Mouse (Mus musculus): ENCODE measurements around the gene Gm20828. TPM values are rescaled to one million over a fixed set of nuclear protein-coding genes. Genes with fewer than 3 reads are reported as not detected.
"Not testable (repeated sequence)": the region's sequence is repeated elsewhere in the genome, so short reads cannot be mapped to it uniquely, and the experiment has no call there.

The Gm20828 gene
- not detected in 2 replicates for polyA plus RNA-seq (2014; fragmentation: Nextera tagmentation; extraction: Ambion mirVana)

- H3K4me1 ChIP-seq (ENCODE audit: control insufficient read depth, insufficient read depth, low read length); H3K4me3 ChIP-seq (ENCODE audit: low read depth, low read length); H3K27ac ChIP-seq (ENCODE audit: low read depth, low read length); DNase-seq (ENCODE audit: low spot score, missing footprints); H3K4me2 ChIP-seq; H3K27me3 ChIP-seq (ENCODE audit: control insufficient read depth, insufficient read depth, low read length); ATAC-seq (ENCODE audit: low FRiP score); H3K9ac ChIP-seq (ENCODE audit: low read length); H3K9me3 ChIP-seq (ENCODE audit: control insufficient read depth, low read length); H3K36me3 ChIP-seq (ENCODE audit: control insufficient read depth, insufficient read depth, low read length): not testable (repeated sequence)
- WGBS, result no CpG with 5 or more reads among the region's 3 CpGs
Observed at GRCm38 (mm10) chrY:11199274-11199673, at the start of gene Gm20828. TSS of gene Gm20828 (minus strand) at chrY:11199374.

Data from midbrain, embryonic 11.5 days (tissue).